ENCODE assay signal across 8 mouse cellular contexts in genomic region chr13:41339195-41339594, GRCm38 (mm10).
DNase-seq lines count a peak whose midpoint lies in the region; ATAC-seq lines count a peak whose summit lies in the region.

No protein-coding gene starts in this region.

- intact Hi-C loops in left cerebral cortex, postnatal 4 days (cut with DNase I): no loop called here
- intact Hi-C loops in left cerebral cortex, postnatal 36 days (cut with DNase I): loop anchor here (2.0 kb wide), 1 partner anchor 18 kb away; no protein-coding TSS in a partner anchor

- no peaks in the 10 kb centered on the region for H3K9me3 ChIP-seq in forebrain, embryonic 16.5 days (ENCODE audit: control insufficient read depth, low read length)
- H3K9me3 ChIP-seq in midbrain, embryonic 16.5 days (replicated peaks; ENCODE audit: control insufficient read depth, low read length, poor library complexity, severe bottlenecking): no peaks in the 10 kb centered on the region

- H3K27me3 ChIP-seq in forebrain, embryonic 16.5 days (replicated peaks; ENCODE audit: control insufficient read depth, insufficient read depth, low read length): no peaks in the 10 kb centered on the region
- H3K27me3 ChIP-seq in midbrain, embryonic 16.5 days (ENCODE audit: control insufficient read depth, insufficient read depth, low read depth, low read length): no peaks in the 10 kb centered on the region

- H3K4me1 ChIP-seq in forebrain, embryonic 16.5 days (replicated peaks; ENCODE audit: control insufficient read depth, insufficient read depth, low read length): peaks cover 31% of the 10 kb centered on the region
- 0 out of 2 replicates have a peak, but pooled peaks cover 2% of the 10 kb centered on the region for H3K4me1 ChIP-seq in midbrain, embryonic 16.5 days (ENCODE audit: control insufficient read depth, insufficient read depth, low read length)

- WGBS in forebrain, embryonic 16.5 days: 32% methylated on average over 5 of the region's 5 CpGs
- WGBS in midbrain, embryonic 16.5 days: 69% methylated on average over 5 of the region's 5 CpGs

- H3K4me3 ChIP-seq in forebrain, embryonic 16.5 days (replicated peaks; ENCODE audit: low read length): no peak overlapping the region
- H3K4me3 ChIP-seq in midbrain, embryonic 16.5 days (ENCODE audit: low read depth, low read length): no peak overlapping the region

- H3K27ac ChIP-seq in forebrain, embryonic 16.5 days (ENCODE audit: low read length): peak overlapping the region; percentile 93
- H3K27ac ChIP-seq in midbrain, embryonic 16.5 days (ENCODE audit: low read length): peak overlapping the region; percentile 73; the same call in 1 of the 2 replicates

- no peak overlapping the region; the same call in 1 of the 2 replicates for H3K4me2 ChIP-seq in forebrain, embryonic 16.5 days (ENCODE audit: low read length)
- H3K4me2 ChIP-seq in midbrain, embryonic 16.5 days (ENCODE audit: low read length): no peak overlapping the region

- H3K36me3 ChIP-seq in forebrain, embryonic 16.5 days (ENCODE audit: control insufficient read depth, insufficient read depth): no peaks in the 10 kb centered on the region
- no peaks in the 10 kb centered on the region for H3K36me3 ChIP-seq in midbrain, embryonic 16.5 days (ENCODE audit: control insufficient read depth, insufficient read depth, low read length)

- no peak for ATAC-seq in cerebellum, adult (ENCODE audit: insufficient number of reproducible peaks, low FRiP score, low TSS enrichment)
- ATAC-seq in forebrain, embryonic 16.5 days: 0 out of 2 replicates have a peak, but pooled peaks have one; percentile 16
- ATAC-seq in midbrain, embryonic 16.5 days: no peak
- no peak for ATAC-seq in monocyte, adult 5-6 weeks (replicated peaks; ENCODE audit: insufficient number of reproducible peaks, low FRiP score, low TSS enrichment, poor library complexity, severe bottlenecking)
- no peak for ATAC-seq in megakaryocyte progenitor cell, adult 5-6 weeks (replicated peaks; ENCODE audit: poor library complexity)

- no peak overlapping the region for H3K9ac ChIP-seq in forebrain, embryonic 16.5 days (replicated peaks; ENCODE audit: low read depth, low read length)
- no peak overlapping the region for H3K9ac ChIP-seq in midbrain, embryonic 16.5 days (ENCODE audit: low read depth, low read length)

- DNase-seq in cerebellum, postnatal 14 days: peak; percentile 42 to 46
- peak; percentile 65 for DNase-seq in left cerebral cortex, postnatal 4 days
- DNase-seq in left cerebral cortex, postnatal 36 days (ENCODE audit: low spot score in 2 of 2): no peak

Comparison
In these comparisons a context has a peak if more than half of its experiments do, and no peak if none do; other contexts are left out.
1. DNase-seq: peak in cerebellum, postnatal 14 days (2 of 2) and left cerebral cortex, postnatal 4 days (single experiment); none in left cerebral cortex, postnatal 36 days (0 of 2).